Comparison of ENCODE assay signal across 11 mouse cellular contexts in genomic region chr1:153320121-153320520, GRCm38 (mm10). TPM values are rescaled to one million over a fixed set of nuclear protein-coding genes. Genes with fewer than 3 reads are reported as not detected.
DNase-seq lines count a peak whose midpoint lies in the region; ATAC-seq lines count a peak whose summit lies in the region.
"Had no signal": no experiment of that assay in that cellular context is flagged by ENCODE, and none has a peak within 500 bp of the region (broad histone marks: within the 10 kb centered on the region; RNA-seq: fewer than 3 reads in every experiment).

No protein-coding gene starts in this region.

- WGBS in kidney, embryonic 15.5 days, result 60% methylated on average over 4 of the region's 4 CpGs
- WGBS in stomach, embryonic 15.5 days, result 43% methylated on average over 4 of the region's 4 CpGs

- no peak overlapping the region for H3K9ac ChIP-seq in kidney, embryonic 15.5 days
- no peak overlapping the region for H3K9ac ChIP-seq in stomach, embryonic 15.5 days

- no peaks in the 10 kb centered on the region for H3K27me3 ChIP-seq in kidney, embryonic 15.5 days
- no peaks in the 10 kb centered on the region for H3K27me3 ChIP-seq in stomach, embryonic 15.5 days (replicated peaks)

- peaks cover 14% of the 10 kb centered on the region for H3K36me3 ChIP-seq in kidney, embryonic 15.5 days
- 0 out of 2 replicates have a peak, but pooled peaks cover 3% of the 10 kb centered on the region for H3K36me3 ChIP-seq in stomach, embryonic 15.5 days

- no peaks in the 10 kb centered on the region for H3K9me3 ChIP-seq in kidney, embryonic 15.5 days (replicated peaks)
- no peaks in the 10 kb centered on the region for H3K9me3 ChIP-seq in stomach, embryonic 15.5 days

- H3K4me3 ChIP-seq in kidney, embryonic 15.5 days (replicated peaks), result no peak overlapping the region
- H3K4me3 ChIP-seq in stomach, embryonic 15.5 days (replicated peaks), result no peak overlapping the region
- H3K4me3 ChIP-seq: layer of hippocampus, adult 2 months; myocyte had no signal

- no peak for DNase-seq in kidney, postnatal 25 days
- peak; percentile 49 to 65 for DNase-seq in CD8-positive naive resting alpha-beta T cell, adult 2 months (ENCODE audit: low read depth in 2 of 2, low spot score in 2 of 2)
- no peak for DNase-seq in layer of hippocampus, postnatal 36 days
- no peak for DNase-seq in cerebellum, postnatal 4 days (ENCODE audit: low spot score in 2 of 2)
- no peak for DNase-seq in right cerebral cortex, postnatal 14 days
- DNase-seq: right cerebral cortex, postnatal 25 days had no signal

- H3K4me2 ChIP-seq in kidney, embryonic 15.5 days, result peak overlapping the region; percentile 10; the same call in 1 of the 2 replicates
- peak overlapping the region; percentile 17; the same call in 1 of the 2 replicates for H3K4me2 ChIP-seq in stomach, embryonic 15.5 days

- H3K27ac ChIP-seq in kidney, embryonic 15.5 days, result peak overlapping the region; percentile 75
- H3K27ac ChIP-seq in stomach, embryonic 15.5 days, result peak overlapping the region; percentile 24; the same call in 1 of the 2 replicates
- H3K27ac ChIP-seq: layer of hippocampus, adult 2 months had no signal

- H3K4me1 ChIP-seq in kidney, embryonic 15.5 days, result peaks cover 85% of the 10 kb centered on the region
- peaks cover 30% of the 10 kb centered on the region for H3K4me1 ChIP-seq in stomach, embryonic 15.5 days

- no peak for ATAC-seq in kidney, embryonic 15.5 days (replicated peaks; ENCODE audit: low FRiP score)
- ATAC-seq in activated CD4-positive, CD25-positive, alpha-beta regulatory T cell, adult 4 months, result peak; percentile 86
- 0 out of 2 replicates have a peak, but pooled peaks have one; percentile 28 for ATAC-seq in stomach, embryonic 15.5 days (ENCODE audit: insufficient read depth, low FRiP score, low read depth)

RNA-seq across cellular contexts. Expression of gene Lamc1, which starts 12.5 kb away (rescaled TPM):
- 93.5 and 101 TPM in 2 replicates for polyA plus RNA-seq in kidney, embryonic 15.5 days (2015; fragmentation: Nextera tagmentation; extraction: Ambion mirVana)
- polyA plus RNA-seq in activated CD4-positive, CD25-positive, alpha-beta regulatory T cell, adult 4 months (2017; shearing (Covaris generic)), result 1 to 10 TPM; 6.7 to 10.0 TPM
- 62.9 and 64.0 TPM in 2 replicates for polyA plus RNA-seq in stomach, embryonic 15.5 days (2015; fragmentation: Nextera tagmentation; extraction: Ambion mirVana)
- total RNA-seq in layer of hippocampus, postnatal 36 days (2021), result 10 to 100 TPM; 25.3 to 34.8 TPM

Comparison
In these comparisons a context has a peak if more than half of its experiments do, and no peak if none do; other contexts are left out.
1. DNase-seq: peak in CD8-positive naive resting alpha-beta T cell, adult 2 months (2 of 2); none in kidney, postnatal 25 days (0 of 2), layer of hippocampus, postnatal 36 days (0 of 2), cerebellum, postnatal 4 days (0 of 2) and right cerebral cortex, postnatal 14 days (single experiment).